Mouse (Mus musculus) skeletal muscle tissue, postnatal 0 days (tissue): Measurements from ENCODE around the gene Kif1a. TPM values are rescaled to one million over a fixed set of nuclear protein-coding genes. Genes with fewer than 3 reads are reported as not detected.

Source experiments
- polyA plus RNA-seq: library from polyadenylated mRNA; unstranded; fragments of >200 nt; fragmentation: Nextera tagmentation; extraction: Ambion mirVana; gene quantifications from 2 replicates; pipeline ENCODE4 v1.2.1, GENCODE M21; 2015

Gene Kif1a
- polyA plus RNA-seq, result 2.5 and 3.0 TPM in 2 replicates

DNA sequence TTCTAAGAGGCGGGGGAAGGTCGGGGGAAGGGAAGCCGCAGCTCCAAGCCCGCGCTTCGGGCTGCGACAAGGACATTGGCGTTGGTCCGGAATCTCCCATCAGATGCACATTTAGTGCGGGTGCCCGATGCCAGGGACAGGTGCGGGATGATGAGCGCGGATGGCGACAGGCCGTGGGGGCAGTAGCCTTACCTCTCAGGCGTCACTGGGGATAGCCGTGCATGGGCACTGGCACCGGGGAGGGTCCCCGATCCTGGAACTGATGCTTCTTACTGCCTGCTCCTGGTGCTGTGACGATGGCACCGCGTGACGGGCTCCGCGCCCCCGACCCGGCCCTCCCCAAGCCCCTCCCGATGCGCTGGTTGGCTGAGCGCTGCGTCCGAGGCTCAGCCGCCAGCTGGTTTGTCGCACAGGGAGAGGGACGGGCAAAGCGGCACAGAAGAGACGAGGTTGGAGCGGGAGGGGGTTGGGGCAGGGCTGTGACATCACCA lies at the start of gene Kif1a:
Gene Kif1a (minus strand): TSS at position 381 of the 491 bp plus-strand sequence.

GRCm38 (mm10) chr1:93135036-93135526 lies 33.3 kb upstream of the Kif1a start, which contains the start of gene Agxt:
TSS of gene Agxt (plus strand) at chr1:93135240.

DNA sequence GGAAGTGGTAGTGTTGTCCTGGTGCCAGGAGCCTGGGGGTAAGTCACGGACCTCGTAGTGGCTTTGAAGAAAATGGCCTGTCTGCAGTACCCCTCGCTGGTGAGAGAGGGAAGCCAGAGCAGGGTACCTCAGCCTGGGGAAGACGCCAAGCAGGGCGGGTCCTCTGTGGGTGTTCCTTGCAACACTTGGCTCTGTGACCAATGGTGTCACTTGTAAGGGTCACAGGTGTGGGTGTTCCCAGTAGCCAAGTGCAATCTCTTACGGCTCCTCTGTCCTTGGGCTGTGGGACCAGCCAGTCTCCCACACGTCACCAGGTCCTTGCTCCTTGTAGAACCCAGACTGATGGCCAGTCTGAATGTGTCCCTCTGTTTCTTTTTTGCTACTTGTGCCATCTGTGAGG lies 95.7 kb downstream of the Kif1a start, which contains the start of gene Aqp12:
Gene Aqp12 (plus strand): TSS at position 274 of the 400 bp plus-strand sequence.

Other genes with a start within 250 kb of the Kif1a start
- 1.0 and 1.1 TPM in 2 replicates for gene Ankmy1, start 199.0 kb downstream of the Kif1a start, polyA plus RNA-seq
- 32.9 and 33.9 TPM in 2 replicates for gene Dusp28, start 195.0 kb downstream of the Kif1a start, polyA plus RNA-seq
- gene Rnpepl1, start 191.2 kb downstream of the Kif1a start, polyA plus RNA-seq, result 34.0 and 35.5 TPM in 2 replicates
- 9.1 and 10.5 TPM in 2 replicates for gene Capn10, start 167.6 kb downstream of the Kif1a start, polyA plus RNA-seq
- gene Gpr35, start 151.1 kb downstream of the Kif1a start, polyA plus RNA-seq, result 0.05 and 0.12 TPM in 2 replicates
- not detected in 2 replicates for gene Aqp12, start 95.6 kb downstream of the Kif1a start, polyA plus RNA-seq
- 0.24 and 0.27 TPM in 2 replicates for gene Agxt, start 33.3 kb upstream of the Kif1a start, polyA plus RNA-seq
- 0.54 TPM in 1 of 2 replicates, not detected in the other for gene 2310007B03Rik, start 59.0 kb upstream of the Kif1a start, polyA plus RNA-seq
- gene Crocc2, start 66.8 kb upstream of the Kif1a start, polyA plus RNA-seq, result 0.02 and 0.03 TPM in 2 replicates
- 1.2 and 2.0 TPM in 2 replicates for gene Sned1, start 133.9 kb upstream of the Kif1a start, polyA plus RNA-seq
- gene Mterf4, start 204.0 kb upstream of the Kif1a start, polyA plus RNA-seq, result 16.2 and 18.2 TPM in 2 replicates
- 30.8 and 34.9 TPM in 2 replicates for gene Ppp1r7, start 240.9 kb upstream of the Kif1a start, polyA plus RNA-seq
- 2.0 and 2.8 TPM in 2 replicates for gene Pask, start 241.5 kb upstream of the Kif1a start, polyA plus RNA-seq